Mouse (Mus musculus) lung, embryonic 15.5 days (tissue): Measurements from ENCODE around the gene Myod1. TPM values are rescaled to one million over a fixed set of nuclear protein-coding genes. Genes with fewer than 3 reads are reported as not detected.

Experiments used
- ATAC-seq: fragments of 200-750 bp; cut with Nextera tagmentation; 2 replicates; pipeline ENCODE4 v1.8.0; 2017; ENCODE audit warnings: moderate number of reproducible peaks, borderline replicate concordance; ENCODE audit not compliant: low FRiP score, low TSS enrichment; ENCODE audit errors: extremely low read depth
- H3K27ac ChIP-seq: fragments of 300-500 bp; sonication (generic); 2 replicates; pipeline ENCODE4 v1.5.1; 2015; ENCODE audit warnings: moderate library complexity, mild to moderate bottlenecking, inconsistent platforms
- H3K27me3 ChIP-seq: fragments of 300-500 bp; sonication (generic); 2 replicates; pipeline ENCODE4 v1.6.1; 2015; ENCODE audit warnings: inconsistent platforms
- H3K36me3 ChIP-seq: fragments of 300-500 bp; sonication (generic); 2 replicates; pipeline ENCODE4 v1.6.1; 2015; ENCODE audit warnings: inconsistent platforms
- H3K4me1 ChIP-seq: fragments of 300-500 bp; sonication (generic); 2 replicates; pipeline ENCODE4 v1.6.1; 2015; ENCODE audit warnings: inconsistent platforms
- H3K4me2 ChIP-seq: fragments of 300-500 bp; sonication (generic); 2 replicates; pipeline ENCODE4 v1.6.1; 2015; ENCODE audit warnings: inconsistent platforms, mild to moderate bottlenecking, moderate library complexity
- H3K4me3 ChIP-seq: fragments of 300-500 bp; sonication (generic); 2 replicates; pipeline ENCODE4 v1.5.1; 2015; ENCODE audit warnings: mild to moderate bottlenecking, inconsistent platforms
- H3K9ac ChIP-seq: fragments of 300-500 bp; sonication (generic); 2 replicates; pipeline ENCODE4 v1.6.1; 2015; ENCODE audit warnings: inconsistent platforms
- H3K9me3 ChIP-seq: fragments of 300-500 bp; sonication (generic); 2 replicates; pipeline ENCODE4 v1.6.1; 2016; ENCODE audit warnings: inconsistent platforms
- WGBS: fragments of 180-500 bp; shearing (Covaris S2); methylation state at CpG from one replicate; pipeline ENCODE4 v1.1.7; 2015; 5-methylcytosine and 5-hydroxymethylcytosine counted together
- polyA plus RNA-seq: library from polyadenylated mRNA; unstranded; fragments of >200 nt; fragmentation: Nextera tagmentation; extraction: Ambion mirVana; gene quantifications from 2 replicates; pipeline ENCODE4 v1.2.1, GENCODE M21; 2015

Myod1 gene
- polyA plus RNA-seq, 1 experiment from 2014 or later = 0.12 TPM

DNA sequence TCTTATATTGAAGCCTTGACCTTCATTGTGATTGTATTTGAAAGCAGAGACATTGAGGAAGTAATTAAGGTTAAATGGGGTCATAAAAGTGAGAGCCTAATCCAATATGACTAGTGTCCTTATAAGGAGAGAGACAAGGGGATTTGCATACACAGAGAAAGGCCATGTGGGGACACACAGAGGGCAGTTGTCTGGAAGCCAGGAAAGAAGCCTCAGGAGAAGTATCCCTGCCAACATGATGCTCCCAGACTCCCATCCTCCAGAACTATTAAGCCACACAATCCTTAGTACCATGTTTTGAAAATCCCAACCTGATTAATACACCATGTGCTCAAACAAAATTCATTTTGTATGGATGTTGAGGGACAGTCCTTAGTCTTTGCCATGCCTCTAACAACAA lies 14.5 kb upstream of the Myod1 start:
- Histone ChIP-seq H3K36me3 (no peaks in the 10 kb centered on the region), H3K4me3 (no peak overlapping the region)
- ATAC-seq = no peak

DNA sequence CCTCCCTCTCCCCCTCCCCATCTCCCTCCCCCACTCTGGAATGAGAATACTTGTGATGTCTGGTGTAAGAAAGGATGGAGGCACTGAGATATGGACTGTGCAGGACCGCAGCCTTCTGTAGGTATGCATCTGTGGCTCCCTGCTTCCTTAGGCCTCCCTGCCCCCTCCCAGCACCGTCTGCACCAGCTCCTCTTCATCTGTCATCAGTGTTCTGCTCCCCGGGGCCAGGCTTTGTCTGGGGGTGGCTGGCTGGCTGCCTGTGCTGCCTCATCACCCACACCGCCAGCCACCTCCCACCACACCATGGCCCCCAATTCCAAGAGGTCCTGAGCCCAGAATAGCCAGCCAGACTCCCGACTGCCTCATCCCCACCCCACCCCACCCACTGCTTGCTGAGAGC lies 12.1 kb upstream of the Myod1 start:
- no peaks in the 10 kb centered on the region for H3K4me1 ChIP-seq
- no peaks in the 10 kb centered on the region for H3K27me3 ChIP-seq
- no peak overlapping the region for H3K4me2 ChIP-seq
- WGBS = 30% methylated on average over 4 of the region's 5 CpGs
- no peak overlapping the region for H3K4me3 ChIP-seq
- no peaks in the 10 kb centered on the region for H3K36me3 ChIP-seq
- ATAC-seq = no peak
- H3K9me3 ChIP-seq = no peaks in the 10 kb centered on the region
- no peak overlapping the region for H3K9ac ChIP-seq
- no peak overlapping the region for H3K27ac ChIP-seq

More for the DNA sequence above, 14.5 kb upstream of the Myod1 start:
- Histone ChIP-seq H3K27me3 (no peaks in the 10 kb centered on the region), H3K4me1 (no peaks in the 10 kb centered on the region), H3K27ac (no peak overlapping the region), H3K4me2 (no peak overlapping the region), H3K9ac (no peak overlapping the region), H3K9me3 (no peaks in the 10 kb centered on the region)

GRCm38 (mm10) chr7:46365810-46366209 lies 10.5 kb upstream of the Myod1 start:
- Histone ChIP-seq H3K9me3 (no peaks in the 10 kb centered on the region), H3K27me3 (no peaks in the 10 kb centered on the region), H3K27ac (no peak overlapping the region), H3K36me3 (no peaks in the 10 kb centered on the region), H3K4me3 (no peak overlapping the region), H3K4me1 (no peaks in the 10 kb centered on the region), H3K9ac (no peak overlapping the region), H3K4me2 (no peak overlapping the region)
- WGBS = 70% methylated on average over 1 of the region's 1 CpGs
- no peak for ATAC-seq

DNA sequence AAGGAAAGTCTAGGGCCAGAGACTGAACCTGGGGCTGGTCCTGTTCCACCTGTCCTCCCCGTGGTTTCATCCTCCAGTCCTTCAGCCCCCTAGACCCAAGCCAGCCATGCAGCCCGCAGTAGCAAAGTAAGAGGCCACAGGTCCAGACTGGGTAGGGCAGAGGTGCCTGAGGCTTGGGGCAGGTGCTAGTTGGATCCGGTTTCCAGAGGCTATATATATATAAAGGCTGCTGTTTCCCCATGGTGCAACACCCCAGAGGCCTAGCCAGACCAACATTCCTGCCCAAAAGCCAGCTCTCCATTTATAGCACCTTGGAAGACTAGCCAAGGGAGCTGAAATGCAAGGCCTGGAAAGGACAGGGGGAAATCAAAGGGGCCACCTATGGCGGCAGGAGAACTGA lies 5.2 kb upstream of the Myod1 start:
- H3K4me1 ChIP-seq = no peaks in the 10 kb centered on the region
- H3K27me3 ChIP-seq = peaks cover 25% of the 10 kb centered on the region
- H3K9ac ChIP-seq = no peak overlapping the region
- H3K4me3 ChIP-seq = no peak overlapping the region
- no peaks in the 10 kb centered on the region for H3K9me3 ChIP-seq
- 69% methylated on average over 4 of the region's 4 CpGs for WGBS
- H3K36me3 ChIP-seq = no peaks in the 10 kb centered on the region
- H3K27ac ChIP-seq = no peak overlapping the region
- H3K4me2 ChIP-seq = no peak overlapping the region
- no peak for ATAC-seq

GRCm38 (mm10) chr7:46377008-46377346 lies 703 bp downstream of the Myod1 start:
- under 1% methylated on average over 33 of the region's 33 CpGs for WGBS
- no peak for ATAC-seq
- Histone ChIP-seq H3K4me2 (no peak overlapping the region), H3K4me1 (peaks cover 5% of the 10 kb centered on the region; the same call in 1 of the 2 replicates), H3K4me3 (0 out of 2 replicates have a peak overlapping the region, but pooled peaks have one; percentile 1), H3K27ac (no peak overlapping the region), H3K9ac (no peak overlapping the region), H3K9me3 (no peaks in the 10 kb centered on the region), H3K27me3 (peaks cover 73% of the 10 kb centered on the region), H3K36me3 (no peaks in the 10 kb centered on the region)

DNA sequence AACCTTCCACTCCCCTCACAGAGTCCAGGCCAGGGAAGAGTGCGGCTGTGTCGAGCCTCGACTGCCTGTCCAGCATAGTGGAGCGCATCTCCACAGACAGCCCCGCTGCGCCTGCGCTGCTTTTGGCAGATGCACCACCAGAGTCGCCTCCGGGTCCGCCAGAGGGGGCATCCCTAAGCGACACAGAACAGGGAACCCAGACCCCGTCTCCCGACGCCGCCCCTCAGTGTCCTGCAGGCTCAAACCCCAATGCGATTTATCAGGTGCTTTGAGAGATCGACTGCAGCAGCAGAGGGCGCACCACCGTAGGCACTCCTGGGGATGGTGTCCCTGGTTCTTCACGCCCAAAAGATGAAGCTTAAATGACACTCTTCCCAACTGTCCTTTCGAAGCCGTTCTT lies 1.8 kb downstream of the Myod1 start:
- Histone ChIP-seq H3K9ac (no peak overlapping the region), H3K9me3 (no peaks in the 10 kb centered on the region), H3K4me2 (no peak overlapping the region), H3K4me3 (no peak overlapping the region), H3K4me1 (peaks cover 5% of the 10 kb centered on the region; the same call in 1 of the 2 replicates), H3K27ac (no peak overlapping the region), H3K27me3 (peaks cover 70% of the 10 kb centered on the region), H3K36me3 (no peaks in the 10 kb centered on the region)
- 5% methylated on average over 22 of the region's 22 CpGs for WGBS
- no peak for ATAC-seq

DNA sequence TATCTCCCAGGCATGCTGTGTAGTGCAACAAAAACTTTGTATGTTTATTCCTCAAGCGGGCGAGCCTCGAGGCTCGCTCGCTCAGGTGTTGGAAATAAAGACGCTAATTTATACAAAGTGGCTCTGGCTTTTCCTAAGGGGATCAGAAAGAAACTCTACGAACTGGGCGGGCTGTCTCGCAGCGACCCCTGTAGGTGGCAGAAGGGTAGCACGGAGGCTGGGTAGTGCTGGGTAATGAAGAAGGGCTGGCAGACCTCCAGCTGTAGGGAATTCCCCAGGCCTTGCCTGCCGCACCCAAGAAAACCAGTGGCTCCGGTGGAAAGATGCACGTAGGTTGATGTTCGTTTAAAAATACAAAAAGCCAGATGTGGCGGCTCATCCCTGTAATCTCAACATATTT lies 2.7 kb downstream of the Myod1 start:
- H3K27me3 ChIP-seq = peaks cover 69% of the 10 kb centered on the region
- no peak overlapping the region for H3K27ac ChIP-seq
- no peak overlapping the region for H3K4me3 ChIP-seq
- 6% methylated on average over 16 of the region's 16 CpGs for WGBS
- no peak overlapping the region for H3K4me2 ChIP-seq
- H3K9me3 ChIP-seq = no peaks in the 10 kb centered on the region
- H3K36me3 ChIP-seq = no peaks in the 10 kb centered on the region
- no peak overlapping the region for H3K9ac ChIP-seq
- peaks cover 5% of the 10 kb centered on the region; the same call in 1 of the 2 replicates for H3K4me1 ChIP-seq
- ATAC-seq = no peak

GRCm38 (mm10) chr7:46380625-46381024 lies 4.4 kb downstream of the Myod1 start:
- H3K4me2 ChIP-seq = no peak overlapping the region
- no peaks in the 10 kb centered on the region for H3K36me3 ChIP-seq
- peaks cover 53% of the 10 kb centered on the region for H3K27me3 ChIP-seq
- H3K9me3 ChIP-seq = no peaks in the 10 kb centered on the region
- no peak overlapping the region for H3K27ac ChIP-seq
- peaks cover 5% of the 10 kb centered on the region; the same call in 1 of the 2 replicates for H3K4me1 ChIP-seq
- WGBS = 56% methylated on average over 9 of the region's 9 CpGs
- no peak overlapping the region for H3K4me3 ChIP-seq
- ATAC-seq = no peak
- no peak overlapping the region for H3K9ac ChIP-seq

DNA sequence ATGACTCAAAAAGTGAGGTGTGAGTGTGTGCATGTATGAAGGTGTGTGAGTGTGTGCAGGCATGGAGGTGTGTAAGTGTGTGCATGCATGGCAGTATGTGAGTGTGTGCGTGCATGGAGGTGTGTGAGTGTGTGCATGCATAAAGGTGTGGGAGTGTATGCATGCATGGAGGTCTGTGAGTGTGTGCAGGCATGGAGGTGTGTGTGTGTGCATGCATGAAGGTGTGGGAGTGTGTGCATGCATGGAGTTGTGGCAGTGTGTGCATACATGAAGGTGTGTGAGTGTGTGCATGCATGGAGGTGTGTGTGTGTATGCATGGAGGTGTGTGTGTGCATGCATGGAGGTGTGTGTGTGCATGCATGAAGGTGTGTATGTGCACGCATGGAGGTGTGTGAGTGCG lies 11.2 kb downstream of the Myod1 start:
- Histone ChIP-seq H3K4me3 (no peak overlapping the region), H3K9me3 (no peaks in the 10 kb centered on the region), H3K4me2 (no peak overlapping the region), H3K36me3 (no peaks in the 10 kb centered on the region), H3K4me1 (no peaks in the 10 kb centered on the region), H3K9ac (no peak overlapping the region), H3K27me3 (peaks cover 5% of the 10 kb centered on the region; the same call in 1 of the 2 replicates), H3K27ac (no peak overlapping the region)
- ATAC-seq = no peak
- 86% methylated on average over 3 of the region's 3 CpGs for WGBS

DNA sequence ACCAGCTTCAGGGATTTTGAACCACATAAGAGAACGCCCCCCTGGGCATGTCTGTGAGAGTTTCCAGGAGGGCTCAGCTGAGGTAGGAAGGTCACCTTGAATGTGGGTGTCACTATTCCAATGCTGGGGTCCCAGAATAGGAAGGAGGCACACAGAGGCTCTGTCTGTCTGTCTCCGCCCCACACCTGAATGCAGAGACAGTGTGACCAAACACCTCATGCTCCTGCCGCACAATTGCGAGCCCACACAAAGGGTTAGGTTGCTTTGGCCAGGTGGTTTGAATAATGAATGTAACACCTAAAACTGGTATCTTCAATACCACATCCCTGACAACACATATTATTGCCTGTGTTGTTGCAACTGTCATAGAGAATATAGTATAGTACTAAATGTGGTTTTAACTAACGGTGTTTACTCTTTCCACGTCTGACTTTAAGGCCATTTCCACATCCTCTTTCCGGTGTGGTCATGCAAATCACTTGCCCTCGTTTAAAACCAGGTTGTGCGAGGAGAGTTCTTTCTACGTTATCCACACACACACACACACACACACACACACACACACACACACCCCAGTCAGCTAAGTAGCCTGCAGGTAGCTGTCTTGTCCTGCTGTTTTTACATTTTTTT lies 13.3 kb downstream of the Myod1 start:
- Histone ChIP-seq H3K27me3 (peaks cover 19% of the 10 kb centered on the region), H3K36me3 (no peaks in the 10 kb centered on the region), H3K9me3 (no peaks in the 10 kb centered on the region), H3K27ac (no peak overlapping the region), H3K4me2 (no peak overlapping the region), H3K9ac (no peak overlapping the region), H3K4me1 (0 out of 2 replicates have a peak, but pooled peaks cover 2% of the 10 kb centered on the region), H3K4me3 (no peak overlapping the region)
- WGBS = 67% methylated on average over 10 of the region's 10 CpGs
- no peak for ATAC-seq

GRCm38 (mm10) chr7:46390226-46390625 lies 14.0 kb downstream of the Myod1 start:
- H3K27me3 ChIP-seq = peaks cover 26% of the 10 kb centered on the region
- H3K4me3 ChIP-seq = no peak overlapping the region
- no peaks in the 10 kb centered on the region for H3K9me3 ChIP-seq
- 46% methylated on average over 4 of the region's 4 CpGs for WGBS
- H3K36me3 ChIP-seq = no peaks in the 10 kb centered on the region
- no peak overlapping the region for H3K9ac ChIP-seq
- no peak overlapping the region for H3K4me2 ChIP-seq
- H3K27ac ChIP-seq = no peak overlapping the region
- ATAC-seq = no peak
- H3K4me1 ChIP-seq = 0 out of 2 replicates have a peak, but pooled peaks cover 2% of the 10 kb centered on the region

DNA sequence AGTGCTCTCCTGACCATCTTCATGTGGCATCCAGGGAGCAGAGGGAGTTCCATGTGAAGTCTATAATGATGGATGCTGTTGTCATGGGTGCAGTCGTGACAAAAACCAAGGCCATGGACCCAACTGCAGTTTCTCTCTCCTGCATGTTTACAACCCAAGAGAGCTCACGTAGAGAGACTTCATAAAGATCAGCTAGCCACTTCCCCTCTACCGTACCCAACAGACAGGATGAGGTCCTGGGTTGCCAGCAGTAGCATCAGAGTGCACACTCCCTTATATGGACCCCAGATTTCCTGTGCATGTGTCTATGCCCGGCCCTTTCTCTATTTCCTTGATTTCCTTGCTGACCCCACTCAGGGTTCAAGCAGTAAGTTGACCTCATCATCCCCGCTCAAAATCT lies 15.4 kb downstream of the Myod1 start:
- Histone ChIP-seq H3K4me3 (no peak overlapping the region), H3K4me1 (peaks cover 8% of the 10 kb centered on the region), H3K36me3 (no peaks in the 10 kb centered on the region), H3K9me3 (no peaks in the 10 kb centered on the region), H3K9ac (no peak overlapping the region), H3K4me2 (no peak overlapping the region), H3K27ac (no peak overlapping the region), H3K27me3 (peaks cover 41% of the 10 kb centered on the region)
- no peak for ATAC-seq
- 47% methylated on average over 5 of the region's 5 CpGs for WGBS

GRCm38 (mm10) chr7:46393116-46393515 lies 16.8 kb downstream of the Myod1 start:
- Histone ChIP-seq H3K4me1 (peaks cover 15% of the 10 kb centered on the region), H3K4me3 (no peak overlapping the region), H3K27me3 (peaks cover 55% of the 10 kb centered on the region), H3K4me2 (no peak overlapping the region), H3K9me3 (no peaks in the 10 kb centered on the region), H3K9ac (no peak overlapping the region), H3K36me3 (no peaks in the 10 kb centered on the region), H3K27ac (no peak overlapping the region)
- 0% methylated on average over 2 of the region's 2 CpGs for WGBS
- ATAC-seq = no peak
